Mouse (Mus musculus) liver, embryonic 15.5 days (tissue): Measurements from ENCODE around the gene Cand2. TPM values are rescaled to one million over a fixed set of nuclear protein-coding genes. Genes with fewer than 3 reads are reported as not detected.

Experiments used
- ATAC-seq: fragments of 200-750 bp; cut with Nextera tagmentation; 2 replicates; pipeline ENCODE4 v1.8.0; 2017; ENCODE audit warnings: moderate number of reproducible peaks, mild to moderate bottlenecking, moderate library complexity; ENCODE audit not compliant: insufficient read depth
- H3K27ac ChIP-seq: fragments of 300-500 bp; sonication (generic); replicated peaks from 2 replicates; pipeline ENCODE4 v1.5.1; 2015; ENCODE audit warnings: mild to moderate bottlenecking, inconsistent platforms
- H3K27me3 ChIP-seq: fragments of 300-500 bp; sonication (generic); 2 replicates; pipeline ENCODE4 v1.6.1; 2015; ENCODE audit warnings: mild to moderate bottlenecking, inconsistent platforms
- H3K36me3 ChIP-seq: fragments of 300-500 bp; sonication (generic); replicated peaks from 2 replicates; pipeline ENCODE4 v1.6.1; 2015; ENCODE audit warnings: moderate library complexity, mild to moderate bottlenecking, inconsistent platforms
- H3K4me1 ChIP-seq: fragments of 300-500 bp; sonication (generic); replicated peaks from 2 replicates; pipeline ENCODE4 v1.6.1; 2015; ENCODE audit warnings: inconsistent platforms
- H3K4me2 ChIP-seq: fragments of 300-500 bp; sonication (generic); 2 replicates; pipeline ENCODE4 v1.6.1; 2015; ENCODE audit warnings: moderate library complexity, mild to moderate bottlenecking, inconsistent platforms
- H3K4me3 ChIP-seq: fragments of 300-500 bp; sonication (generic); replicated peaks from 2 replicates; pipeline ENCODE4 v1.5.1; 2015; ENCODE audit warnings: mild to moderate bottlenecking, inconsistent platforms
- H3K9ac ChIP-seq: fragments of 300-500 bp; sonication (generic); 2 replicates; pipeline ENCODE4 v1.6.1; 2015; ENCODE audit warnings: moderate library complexity, mild to moderate bottlenecking, inconsistent platforms
- H3K9me3 ChIP-seq: fragments of 300-500 bp; sonication (generic); replicated peaks from 2 replicates; pipeline ENCODE4 v1.6.1; 2016; ENCODE audit warnings: inconsistent platforms
- WGBS: fragments of 180-500 bp; shearing (Covaris S2); methylation state at CpG from one replicate; pipeline ENCODE4 v1.1.7; 2015; ENCODE audit warnings: mixed read lengths; ENCODE audit not compliant: insufficient replicate concordance; 5-methylcytosine and 5-hydroxymethylcytosine counted together
- microRNA-seq: library from miRNA; unstranded; fragments of <30 nt; microRNA quantifications from one replicate; pipeline ENCODE4, GENCODE M21; 2016
- polyA plus RNA-seq: library from polyadenylated mRNA; unstranded; fragments of >200 nt; fragmentation: Nextera tagmentation; extraction: Ambion mirVana; gene quantifications from 2 replicates; pipeline ENCODE4 v1.2.1, GENCODE M21; 2015

Gene Cand2
- polyA plus RNA-seq, 1 experiment from 2014 or later, result 3.0 TPM

DNA sequence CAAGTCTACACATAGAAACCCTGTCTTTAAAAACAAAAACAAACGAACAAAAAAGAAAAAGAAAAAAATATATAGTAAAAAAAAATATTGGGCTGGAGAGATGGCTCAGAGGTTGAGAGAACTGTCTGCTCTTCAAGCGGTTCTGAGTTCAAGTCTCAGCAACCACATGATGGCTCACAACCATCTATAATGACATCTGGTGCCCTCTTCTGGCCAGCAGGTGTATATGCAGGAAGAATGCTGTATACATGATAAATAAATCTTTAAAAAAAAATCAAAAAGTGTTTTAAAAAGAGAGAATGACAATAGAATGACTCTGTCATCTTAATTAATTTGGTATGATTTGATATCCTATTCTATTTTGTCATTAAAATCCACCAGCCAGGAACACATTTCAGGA is 80.1 kb downstream of the Cand2 start:
- WGBS, result 53% methylated on average over 2 of the region's 2 CpGs
- Histone ChIP-seq H3K27ac (no peak overlapping the region), H3K9me3 (no peaks in the 10 kb centered on the region), H3K4me1 (peaks cover 28% of the 10 kb centered on the region), H3K27me3 (no peaks in the 10 kb centered on the region), H3K4me3 (no peak overlapping the region), H3K4me2 (no peak overlapping the region), H3K9ac (no peak overlapping the region), H3K36me3 (peaks cover 11% of the 10 kb centered on the region)
- ATAC-seq, result no peak

Small RNAs within 50 kb of the gene (microRNA-seq; reads per million reads assigned to microRNA genes)
- not detected for gene Mir7660

Other genes starting within 250 kb of the Cand2 start
- gene Tsen2, start 229.9 kb upstream of the Cand2 start, polyA plus RNA-seq, result 9.4 and 10.4 TPM in 2 replicates
- gene Mkrn2os, start 182.0 kb upstream of the Cand2 start, polyA plus RNA-seq, result 8.3 and 11.3 TPM in 2 replicates
- 8.4 and 8.6 TPM in 2 replicates for gene Mkrn2, start 172.6 kb upstream of the Cand2 start, polyA plus RNA-seq
- gene Raf1, start 97.9 kb upstream of the Cand2 start, polyA plus RNA-seq, result 36.1 and 38.6 TPM in 2 replicates
- gene Tmem40, start 12.1 kb upstream of the Cand2 start, polyA plus RNA-seq, result 24.7 and 29.2 TPM in 2 replicates
- 836 and 1,114 TPM in 2 replicates for gene Rpl32, start 34.2 kb downstream of the Cand2 start, polyA plus RNA-seq
- gene Efcab12, start 63.9 kb downstream of the Cand2 start, polyA plus RNA-seq, result 0.06 and 0.15 TPM in 2 replicates
- gene Mbd4, start 78.8 kb downstream of the Cand2 start, polyA plus RNA-seq, result 8.0 and 8.8 TPM in 2 replicates
- 2.2 and 2.6 TPM in 2 replicates for gene Ift122, start 78.9 kb downstream of the Cand2 start, polyA plus RNA-seq
- gene Rho, start 157.2 kb downstream of the Cand2 start, polyA plus RNA-seq, result not detected in 2 replicates
- not detected in 2 replicates for gene H1foo, start 170.4 kb downstream of the Cand2 start, polyA plus RNA-seq
- 8.1 and 9.7 TPM in 2 replicates for gene Plxnd1, start 220.5 kb downstream of the Cand2 start, polyA plus RNA-seq